Mouse (Mus musculus): ENCODE results near the gene Sys1.

DNA sequence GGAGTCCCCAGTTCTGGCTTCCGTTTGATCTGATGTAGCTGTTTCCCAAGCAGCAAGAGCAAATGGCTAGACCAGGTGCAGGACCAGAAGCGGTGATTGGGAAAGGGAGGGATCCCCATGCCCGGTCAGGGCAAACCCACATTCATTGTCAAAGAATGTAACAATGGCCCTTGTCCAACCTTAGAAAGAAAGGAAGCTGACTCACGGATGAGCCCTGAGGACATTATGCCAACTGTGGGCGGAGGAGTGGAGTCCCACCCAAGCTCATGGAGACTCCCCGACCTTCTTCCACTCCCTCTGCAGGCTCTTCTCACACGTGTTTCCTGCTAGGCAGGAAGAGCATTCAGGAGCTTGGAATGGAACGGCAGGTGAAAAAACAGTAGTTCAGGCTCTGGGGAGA is 56.6 kb downstream of the Sys1 start:
- TF ChIP-seq GATA1 (IDR thresholded peaks at IDR 0.05; ENCODE audit: borderline replicate concordance, low read length) (no peak), FLI1 (IDR thresholded peaks at IDR 0.05; ENCODE audit: low read length) (no peak)
